Mouse (Mus musculus) v-Abl transformed pro-B cells (cell line): ENCODE data around the gene Rinl.

ENCODE experiments used
- in situ Hi-C, 2 experiments: fragments of 400-800 bp; cut with MboI; formaldehyde crosslinking; loops; one replicate each; pipeline ENCODE4 v1.15.1; 2025; ENCODE audit not compliant: unreplicated experiment in 2 of 2

Gene Rinl

GRCm38 (mm10) chr7:28788307-28789195, at the start of gene Rinl:
TSS of gene Rinl (plus strand) at chr7:28788969.
- in situ Hi-C loops = loop anchor here (5.0 to 10.0 kb wide), 2 partner anchors 246 to 254 kb away; no protein-coding TSS in a partner anchor

- in situ Hi-C loops = loop anchor here in 1 of 2 experiments (25.0 kb wide), 1 partner anchor 303 kb away; the partner anchor contains the start of gene Gmfg
Measured at GRCm38 (mm10) chr7:28739829-28740228, 48.9 kb upstream of the Rinl start.

- in situ Hi-C loops = loop anchor here in 1 of 2 experiments (25.0 kb wide), 1 partner anchor 304 kb away; the partner anchor contains the start of gene Gmfg
Measured at GRCm38 (mm10) chr7:28740949-28741348, 47.8 kb upstream of the Rinl start.

- in situ Hi-C loops = loop anchor here in 1 of 2 experiments (25.0 kb wide), 1 partner anchor 304 kb away; the partner anchor contains the start of gene Gmfg
Measured at GRCm38 (mm10) chr7:28741368-28741708, 47.4 kb upstream of the Rinl start.

GRCm38 (mm10) chr7:28741709-28742438, 46.9 kb upstream of the Rinl start, which contains the start of the genes Mrps12 and Sars2:
TSS of gene Mrps12 (minus strand) at chr7:28741820.
TSS of gene Sars2 (plus strand) at chr7:28741992.
- in situ Hi-C loops = loop anchor here in 1 of 2 experiments (25.0 kb wide), 1 partner anchor 305 kb away; the partner anchor contains the start of gene Gmfg

GRCm38 (mm10) chr7:28749935-28750334, 38.8 kb upstream of the Rinl start:
- in situ Hi-C loops = loop anchor here in 1 of 2 experiments (25.0 kb wide), 2 partner anchors 313 to 562 kb away; partner anchors contain the start of genes Dpf1 and Gmfg

GRCm38 (mm10) chr7:28756079-28756478, 32.7 kb upstream of the Rinl start, which contains the start of gene Ccer2:
TSS of gene Ccer2 (plus strand) at chr7:28756174.
- in situ Hi-C loops = loop anchor here in 1 of 2 experiments (25.0 kb wide), 1 partner anchor 556 kb away; the partner anchor contains the start of gene Dpf1

- in situ Hi-C loops = loop anchor here in 1 of 2 experiments (25.0 kb wide), 1 partner anchor 554 kb away; the partner anchor contains the start of gene Dpf1
Measured at GRCm38 (mm10) chr7:28758623-28759022, 30.1 kb upstream of the Rinl start.

GRCm38 (mm10) chr7:28761907-28762306, 26.9 kb upstream of the Rinl start:
- in situ Hi-C loops = loop anchor here in 1 of 2 experiments (25.0 kb wide), 1 partner anchor 550 kb away; the partner anchor contains the start of gene Dpf1

- in situ Hi-C loops = loop anchor here in 1 of 2 experiments (25.0 kb wide), 1 partner anchor 547 kb away; the partner anchor contains the start of gene Dpf1
Measured at GRCm38 (mm10) chr7:28765211-28765610, 23.6 kb upstream of the Rinl start.

GRCm38 (mm10) chr7:28766173-28766879, 22.4 kb upstream of the Rinl start, which contains the start of gene Sirt2:
TSS of gene Sirt2 (plus strand) at chr7:28766735.
- in situ Hi-C loops = loop anchor here in 1 of 2 experiments (25.0 kb wide), 1 partner anchor 546 kb away; the partner anchor contains the start of gene Dpf1

GRCm38 (mm10) chr7:28766910-28767309, 21.9 kb upstream of the Rinl start:
- in situ Hi-C loops = loop anchor here in 1 of 2 experiments (25.0 kb wide), 1 partner anchor 545 kb away; the partner anchor contains the start of gene Dpf1

GRCm38 (mm10) chr7:28767462-28767965, 21.3 kb upstream of the Rinl start, which contains the start of gene Nfkbib:
TSS of gene Nfkbib (minus strand) at chr7:28767512.
- in situ Hi-C loops = loop anchor here in 1 of 2 experiments (25.0 kb wide), 1 partner anchor 545 kb away; the partner anchor contains the start of gene Dpf1

GRCm38 (mm10) chr7:28769414-28769958, 19.3 kb upstream of the Rinl start:
- in situ Hi-C loops = loop anchor here in 1 of 2 experiments (25.0 kb wide), 1 partner anchor 543 kb away; the partner anchor contains the start of gene Dpf1

GRCm38 (mm10) chr7:28770309-28770708, 18.5 kb upstream of the Rinl start:
- in situ Hi-C loops = loop anchor here in 1 of 2 experiments (25.0 kb wide), 1 partner anchor 542 kb away; the partner anchor contains the start of gene Dpf1

GRCm38 (mm10) chr7:28771867-28772266, 16.9 kb upstream of the Rinl start:
- in situ Hi-C loops = loop anchor here in 1 of 2 experiments (25.0 kb wide), 1 partner anchor 540 kb away; the partner anchor contains the start of gene Dpf1

- in situ Hi-C loops = loop anchor here in 1 of 2 experiments (25.0 kb wide), 1 partner anchor 539 kb away; the partner anchor contains the start of gene Dpf1
Measured at GRCm38 (mm10) chr7:28773163-28773562, 15.6 kb upstream of the Rinl start.

- in situ Hi-C loops = loop anchor here in 1 of 2 experiments (25.0 kb wide), 1 partner anchor 538 kb away; the partner anchor contains the start of gene Dpf1
Measured at GRCm38 (mm10) chr7:28774164-28774563, 14.6 kb upstream of the Rinl start.
